Comparison of ENCODE assay signal across 25 mouse cellular contexts in genomic region chr12:95138167-95138566, GRCm38 (mm10).
DNase-seq lines count a peak whose midpoint lies in the region; ATAC-seq and TF ChIP-seq lines count a peak whose summit lies in the region.
"Had no signal": no experiment of that assay in that cellular context is flagged by ENCODE, and none has a peak within 500 bp of the region (broad histone marks: within the 10 kb centered on the region; RNA-seq: fewer than 3 reads in every experiment).

No protein-coding gene starts in this region.

- no peak for TF ChIP-seq POLR2A in lung, adult 2 months (IDR thresholded peaks at IDR 0.05; ENCODE audit: borderline replicate concordance, extremely low read depth, low read depth, low read length)

- ATAC-seq in embryonic facial prominence, embryonic 14.5 days (ENCODE audit: low read depth), result no peak
- ATAC-seq in kidney, postnatal 0 days (replicated peaks; ENCODE audit: low FRiP score, low read depth), result no peak
- peak; percentile 67; the same call in 1 of the 2 replicates for ATAC-seq in lung, embryonic 15.5 days (ENCODE audit: borderline replicate concordance, extremely low read depth, low FRiP score, low TSS enrichment)
- no peak for ATAC-seq in lung, postnatal 0 days
- ATAC-seq: activated CD4-positive, CD25-positive, alpha-beta regulatory T cell, adult 4 months; CD4-positive, CD25-positive, alpha-beta regulatory T cell, adult 4 months; forebrain, embryonic 13.5 days; forebrain, embryonic 15.5 days; Patski had no signal

- H3K27ac ChIP-seq in embryonic facial prominence, embryonic 14.5 days (replicated peaks; ENCODE audit: low read depth, low read length), result no peak overlapping the region
- H3K27ac ChIP-seq in embryonic facial prominence, embryonic 10.5 days (replicated peaks), result no peak overlapping the region
- H3K27ac ChIP-seq in kidney, postnatal 0 days, result no peak overlapping the region
- H3K27ac ChIP-seq in lung, embryonic 15.5 days, result no peak overlapping the region
- H3K27ac ChIP-seq in lung, postnatal 0 days (ENCODE audit: low read length), result no peak overlapping the region
- H3K27ac ChIP-seq: embryonic facial prominence, embryonic 13.5 days; forebrain, embryonic 13.5 days; forebrain, embryonic 15.5 days had no signal

- no peak for TF ChIP-seq CTCF in kidney, postnatal 0 days (IDR thresholded peaks at IDR 0.05; ENCODE audit: low read depth)
- no peak for TF ChIP-seq CTCF in lung, postnatal 0 days (IDR thresholded peaks at IDR 0.05)
- TF ChIP-seq CTCF in lung, adult 2 months (IDR thresholded peaks at IDR 0.05; ENCODE audit: insufficient read depth, low read length), result no peak

- H3K9me3 ChIP-seq in embryonic facial prominence, embryonic 14.5 days (ENCODE audit: control insufficient read depth, low read length), result no peaks in the 10 kb centered on the region
- no peaks in the 10 kb centered on the region for H3K9me3 ChIP-seq in embryonic facial prominence, embryonic 10.5 days
- H3K9me3 ChIP-seq in kidney, postnatal 0 days (replicated peaks; ENCODE audit: low read length), result no peaks in the 10 kb centered on the region
- no peaks in the 10 kb centered on the region for H3K9me3 ChIP-seq in lung, embryonic 15.5 days
- no peaks in the 10 kb centered on the region for H3K9me3 ChIP-seq in lung, postnatal 0 days (ENCODE audit: low read length)
- H3K9me3 ChIP-seq: embryonic facial prominence, embryonic 13.5 days; forebrain, embryonic 13.5 days; forebrain, embryonic 15.5 days had no signal

- H3K27me3 ChIP-seq in embryonic facial prominence, embryonic 14.5 days (replicated peaks; ENCODE audit: control insufficient read depth, insufficient read depth, low read length), result no peaks in the 10 kb centered on the region
- H3K27me3 ChIP-seq in embryonic facial prominence, embryonic 10.5 days (replicated peaks; ENCODE audit: low read depth, poor library complexity, severe bottlenecking), result no peaks in the 10 kb centered on the region
- H3K27me3 ChIP-seq in kidney, postnatal 0 days (ENCODE audit: insufficient read depth, low read length), result no peaks in the 10 kb centered on the region
- H3K27me3 ChIP-seq in lung, embryonic 15.5 days, result no peaks in the 10 kb centered on the region
- no peaks in the 10 kb centered on the region for H3K27me3 ChIP-seq in lung, postnatal 0 days (replicated peaks; ENCODE audit: insufficient read depth, low read length)
- H3K27me3 ChIP-seq: CH12.LX; embryonic facial prominence, embryonic 13.5 days; forebrain, embryonic 13.5 days; forebrain, embryonic 15.5 days; Patski had no signal

- H3K36me3 ChIP-seq in embryonic facial prominence, embryonic 14.5 days (ENCODE audit: control insufficient read depth, insufficient read depth, low read length), result no peaks in the 10 kb centered on the region
- no peaks in the 10 kb centered on the region for H3K36me3 ChIP-seq in embryonic facial prominence, embryonic 10.5 days (replicated peaks)
- no peaks in the 10 kb centered on the region for H3K36me3 ChIP-seq in kidney, postnatal 0 days (ENCODE audit: insufficient read depth, low read length)
- no peaks in the 10 kb centered on the region for H3K36me3 ChIP-seq in lung, embryonic 15.5 days
- no peaks in the 10 kb centered on the region for H3K36me3 ChIP-seq in lung, postnatal 0 days (ENCODE audit: insufficient read depth, low read length)
- H3K36me3 ChIP-seq: embryonic facial prominence, embryonic 13.5 days; forebrain, embryonic 15.5 days; G1E had no signal

- H3K9ac ChIP-seq in embryonic facial prominence, embryonic 14.5 days (ENCODE audit: low read depth, low read length), result no peak overlapping the region
- no peak overlapping the region for H3K9ac ChIP-seq in kidney, postnatal 0 days (ENCODE audit: low read depth, low read length)
- no peak overlapping the region for H3K9ac ChIP-seq in lung, embryonic 15.5 days
- H3K9ac ChIP-seq in lung, postnatal 0 days (replicated peaks; ENCODE audit: low read depth), result no peak overlapping the region
- H3K9ac ChIP-seq: embryonic facial prominence, embryonic 13.5 days; forebrain, embryonic 13.5 days; forebrain, embryonic 15.5 days had no signal

- no peaks in the 10 kb centered on the region for H3K4me1 ChIP-seq in embryonic facial prominence, embryonic 14.5 days (ENCODE audit: control insufficient read depth, insufficient read depth, low read length)
- no peaks in the 10 kb centered on the region for H3K4me1 ChIP-seq in embryonic facial prominence, embryonic 10.5 days
- no peaks in the 10 kb centered on the region for H3K4me1 ChIP-seq in kidney, postnatal 0 days (replicated peaks; ENCODE audit: insufficient read depth, low read length)
- H3K4me1 ChIP-seq in lung, embryonic 15.5 days, result no peaks in the 10 kb centered on the region
- no peaks in the 10 kb centered on the region for H3K4me1 ChIP-seq in lung, postnatal 0 days (ENCODE audit: insufficient read depth, low read depth, low read length)
- no peaks in the 10 kb centered on the region for H3K4me1 ChIP-seq in lung, adult 2 months (ENCODE audit: control insufficient read depth, insufficient read depth, low read length)
- H3K4me1 ChIP-seq: embryonic facial prominence, embryonic 13.5 days; forebrain, embryonic 15.5 days had no signal

- no peak for TF ChIP-seq EP300 in lung, postnatal 0 days (IDR thresholded peaks at IDR 0.05)

- peak; percentile 19 for DNase-seq in embryonic facial prominence, embryonic 14.5 days (ENCODE audit: low spot score)
- no peak for DNase-seq in embryonic facial prominence, embryonic 10.5 days (ENCODE audit: low spot score)
- peak; percentile 35 for DNase-seq in kidney, postnatal 0 days (ENCODE audit: low spot score)
- no peak for DNase-seq in kidney, adult 8-10 months
- no peak for DNase-seq in lung, postnatal 4 days
- DNase-seq in lung, postnatal 0 days (ENCODE audit: low spot score), result peak; percentile 34
- DNase-seq in lung, adult 2 months, result no peak
- DNase-seq: adrenal gland, adult 8-10 months; adrenal gland, postnatal 14 days; adrenal gland, postnatal 36 days; B cell, adult 2 months; cerebellum, adult 11-12 months; cerebellum, adult 2 months; cerebellum, adult 9-10 months; cerebellum, postnatal 10 days; cerebellum, postnatal 25 days had no signal

- H3K4me2 ChIP-seq in embryonic facial prominence, embryonic 14.5 days (ENCODE audit: low read depth, low read length), result no peak overlapping the region
- H3K4me2 ChIP-seq in kidney, postnatal 0 days (ENCODE audit: low read length), result no peak overlapping the region
- H3K4me2 ChIP-seq in lung, embryonic 15.5 days, result no peak overlapping the region
- no peak overlapping the region for H3K4me2 ChIP-seq in lung, postnatal 0 days (replicated peaks; ENCODE audit: low read depth, low read length)
- H3K4me2 ChIP-seq: embryonic facial prominence, embryonic 13.5 days; forebrain, embryonic 13.5 days; forebrain, embryonic 15.5 days had no signal

- H3K4me3 ChIP-seq in embryonic facial prominence, embryonic 14.5 days (ENCODE audit: low read depth, low read length), result no peak overlapping the region
- no peak overlapping the region for H3K4me3 ChIP-seq in embryonic facial prominence, embryonic 10.5 days
- H3K4me3 ChIP-seq in kidney, postnatal 0 days (replicated peaks; ENCODE audit: low read depth, low read length), result no peak overlapping the region
- H3K4me3 ChIP-seq in lung, embryonic 15.5 days, result no peak overlapping the region
- no peak overlapping the region for H3K4me3 ChIP-seq in lung, postnatal 0 days (ENCODE audit: low read depth, low read length)
- H3K4me3 ChIP-seq in lung, adult 2 months (replicated peaks; ENCODE audit: extremely low read depth, low read depth, low read length), result no peak overlapping the region
- H3K4me3 ChIP-seq: embryonic facial prominence, embryonic 13.5 days; forebrain, embryonic 13.5 days; forebrain, embryonic 15.5 days had no signal

- 73% methylated on average over 2 of the region's 2 CpGs for WGBS in embryonic facial prominence, embryonic 14.5 days
- WGBS in embryonic facial prominence, embryonic 10.5 days, result 87% methylated on average over 2 of the region's 2 CpGs
- 77% methylated on average over 2 of the region's 2 CpGs for WGBS in kidney, postnatal 0 days
- WGBS in lung, embryonic 15.5 days, result 51% methylated on average over 2 of the region's 2 CpGs
- 56% methylated on average over 2 of the region's 2 CpGs for WGBS in lung, postnatal 0 days
- 64% methylated on average over 2 of the region's 2 CpGs for WGBS in lung, adult 2 months

Comparison
In these comparisons a context has a peak if more than half of its experiments do, and no peak if none do; other contexts are left out.
1. DNase-seq: peak in embryonic facial prominence, embryonic 14.5 days (single experiment), kidney, postnatal 0 days (single experiment) and lung, postnatal 0 days (single experiment); none in embryonic facial prominence, embryonic 10.5 days (single experiment), kidney, adult 8-10 months (0 of 2), lung, postnatal 4 days (0 of 2) and lung, adult 2 months (single experiment).